Mouse (Mus musculus): ENCODE data around the gene Mettl7b.

Mettl7b gene

DNA sequence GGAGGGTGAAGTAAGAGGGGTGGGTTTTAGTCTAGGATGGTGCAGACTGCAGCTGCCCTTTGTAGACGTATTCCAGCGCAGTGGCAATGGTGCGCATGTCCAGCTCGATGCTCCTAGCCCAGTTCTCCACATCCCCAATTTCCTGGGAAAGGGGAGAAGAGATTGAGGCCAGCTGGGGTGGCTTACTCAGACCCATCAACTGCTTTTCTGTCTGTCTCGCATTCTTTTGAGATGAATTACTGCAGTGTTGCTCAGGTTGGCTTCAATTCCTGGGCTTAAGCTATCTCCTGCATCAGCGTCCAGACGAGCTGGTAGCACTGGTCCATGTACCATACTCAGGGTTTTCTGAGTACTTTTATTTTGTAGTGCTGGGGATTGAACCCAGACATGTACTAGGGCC is 40.8 kb downstream of the Mettl7b start:
- in situ Hi-C loops (cut with MboI, MseI): loop anchor here (5.0 to 25.0 kb wide), 2 partner anchors 62 to 1883 kb away; partner anchors contain the start of genes Cyp27b1, Eef1akmt3, Mettl1 and Tsfm

DNA sequence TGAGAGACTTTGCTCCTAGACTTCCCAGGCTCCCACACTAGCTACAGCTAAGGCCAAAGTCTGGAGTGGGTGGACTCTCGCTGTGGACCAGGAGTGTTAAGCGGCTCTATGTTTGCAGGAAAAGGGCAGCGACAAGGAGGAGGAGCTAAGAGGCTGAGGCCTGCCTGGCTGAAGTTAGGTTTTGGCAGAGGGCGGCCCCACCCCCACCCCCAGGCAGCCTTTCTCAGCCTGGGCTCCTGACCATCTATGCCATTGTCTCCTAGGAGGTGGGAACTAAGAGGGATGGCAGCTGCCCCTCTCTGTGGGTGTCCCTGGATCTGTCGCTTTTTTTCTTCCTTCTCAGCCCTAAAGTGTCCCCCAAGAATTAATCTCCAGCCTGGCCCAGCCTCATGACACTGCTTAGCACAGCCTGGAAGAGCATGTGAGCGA is 41.6 kb downstream of the Mettl7b start:
- in situ Hi-C loops (cut with MboI, MseI): loop anchor here (5.0 to 25.0 kb wide), 2 partner anchors 63 to 1882 kb away; partner anchors contain the start of genes Cyp27b1, Eef1akmt3, Mettl1 and Tsfm

- in situ Hi-C loops (cut with MboI, MseI): loop anchor here (5.0 to 25.0 kb wide), 2 partner anchors 64 to 1881 kb away; partner anchors contain the start of genes Cyp27b1, Eef1akmt3, Mettl1 and Tsfm
Measured at GRCm38 (mm10) chr10:128918246-128918645, 42.5 kb downstream of the Mettl7b start.

DNA sequence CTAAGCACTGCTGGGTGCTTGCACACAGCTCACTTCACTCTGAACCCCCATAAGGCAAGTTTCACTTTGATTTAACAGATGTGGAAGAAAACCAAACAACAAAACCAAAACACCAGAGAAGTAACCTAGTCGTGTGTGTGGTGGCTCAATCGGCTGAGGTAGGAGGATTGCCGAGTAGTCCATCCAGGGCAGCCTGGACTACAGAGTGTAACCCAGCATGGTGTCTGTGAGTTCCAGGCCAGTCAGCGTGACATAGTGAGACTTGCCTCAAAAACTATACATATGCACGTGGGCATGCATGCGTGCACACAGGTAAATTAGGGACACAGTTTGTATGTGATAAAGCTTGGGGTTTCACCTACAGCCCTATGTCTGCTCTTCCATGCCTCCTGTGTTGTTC is 43.4 kb downstream of the Mettl7b start:
- in situ Hi-C loops (cut with MboI, MseI): loop anchor here (5.0 to 25.0 kb wide), 2 partner anchors 65 to 1880 kb away; partner anchors contain the start of genes Cyp27b1, Eef1akmt3, Mettl1 and Tsfm

- in situ Hi-C loops (cut with MboI, MseI): loop anchor here (5.0 to 25.0 kb wide), 2 partner anchors 66 to 1879 kb away; partner anchors contain the start of genes Cyp27b1, Eef1akmt3, Mettl1 and Tsfm
Measured at GRCm38 (mm10) chr10:128916665-128917064, 44.1 kb downstream of the Mettl7b start.

DNA sequence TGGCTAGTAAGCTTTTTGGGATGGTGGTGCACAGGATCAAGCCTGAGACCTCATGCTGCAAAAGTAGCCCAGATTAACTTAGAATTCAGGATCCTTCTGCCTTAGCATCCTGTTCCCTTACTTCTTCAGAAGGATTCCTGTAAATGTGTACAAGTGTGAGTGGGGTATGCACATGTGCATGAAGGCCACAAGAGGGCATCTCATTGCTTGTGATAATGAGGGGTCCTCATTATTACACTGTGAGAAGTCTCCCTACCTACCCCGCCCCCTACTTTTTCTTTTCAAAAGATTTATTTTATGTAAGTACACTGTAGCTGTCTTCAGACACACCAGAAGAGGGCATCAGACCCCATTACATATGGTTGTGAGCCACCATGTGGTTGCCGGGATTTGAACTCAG is 45.2 kb downstream of the Mettl7b start:
- in situ Hi-C loops (cut with MboI, MseI): loop anchor here (5.0 to 25.0 kb wide), 2 partner anchors 67 to 1878 kb away; partner anchors contain the start of genes Cyp27b1, Eef1akmt3, Mettl1 and Tsfm

DNA sequence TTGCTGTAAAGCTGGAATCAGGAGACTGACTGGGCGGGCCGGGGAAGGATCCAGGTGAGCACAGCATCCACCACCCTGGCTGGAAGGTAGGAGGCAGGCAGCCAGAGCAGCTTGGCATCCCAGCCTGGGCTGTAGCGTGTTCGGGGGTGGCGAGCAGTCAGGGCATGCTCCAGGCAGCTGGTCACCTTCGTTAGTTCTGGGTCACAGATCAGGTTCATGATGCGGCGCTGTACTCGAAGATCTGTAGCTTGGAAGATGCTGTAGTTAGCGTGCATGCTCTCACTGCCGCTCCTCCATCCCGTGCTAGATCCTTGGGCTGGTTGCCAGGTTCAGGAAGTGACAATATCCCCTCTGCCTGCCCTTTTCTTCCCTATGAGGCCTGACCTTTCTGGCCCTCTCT is 47.1 kb downstream of the Mettl7b start:
- in situ Hi-C loops (cut with MboI, MseI): loop anchor here (25.0 kb wide), 1 partner anchor 1876 kb away; the partner anchor contains the start of genes Cyp27b1, Eef1akmt3, Mettl1 and Tsfm

- in situ Hi-C loops (cut with MboI, MseI): loop anchor here (25.0 kb wide), 1 partner anchor 1876 kb away; the partner anchor contains the start of genes Cyp27b1, Eef1akmt3, Mettl1 and Tsfm
Measured at GRCm38 (mm10) chr10:128913219-128913618, 47.6 kb downstream of the Mettl7b start.

DNA sequence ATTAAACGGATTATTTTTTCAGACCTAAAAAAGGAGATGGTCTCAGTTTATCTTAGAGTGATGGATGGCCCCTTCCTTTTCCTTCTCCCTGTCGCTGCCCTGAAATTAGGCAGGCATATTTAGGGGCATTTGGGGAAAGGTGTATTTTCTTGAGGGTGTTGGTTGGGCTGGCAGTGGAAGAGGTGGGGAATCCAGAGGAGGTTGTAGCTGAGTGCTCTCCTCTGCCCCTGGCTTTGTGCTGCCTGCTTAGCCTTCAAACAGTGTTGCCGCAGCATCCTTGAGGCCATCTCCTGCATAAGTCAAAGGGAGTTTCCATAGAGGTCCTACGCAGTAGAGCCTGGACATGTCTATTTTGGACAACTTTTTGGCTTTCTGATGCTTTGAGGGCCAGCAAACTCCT is 48.0 kb downstream of the Mettl7b start:
- in situ Hi-C loops (cut with MboI, MseI): loop anchor here (25.0 kb wide), 1 partner anchor 1875 kb away; the partner anchor contains the start of genes Cyp27b1, Eef1akmt3, Mettl1 and Tsfm

DNA sequence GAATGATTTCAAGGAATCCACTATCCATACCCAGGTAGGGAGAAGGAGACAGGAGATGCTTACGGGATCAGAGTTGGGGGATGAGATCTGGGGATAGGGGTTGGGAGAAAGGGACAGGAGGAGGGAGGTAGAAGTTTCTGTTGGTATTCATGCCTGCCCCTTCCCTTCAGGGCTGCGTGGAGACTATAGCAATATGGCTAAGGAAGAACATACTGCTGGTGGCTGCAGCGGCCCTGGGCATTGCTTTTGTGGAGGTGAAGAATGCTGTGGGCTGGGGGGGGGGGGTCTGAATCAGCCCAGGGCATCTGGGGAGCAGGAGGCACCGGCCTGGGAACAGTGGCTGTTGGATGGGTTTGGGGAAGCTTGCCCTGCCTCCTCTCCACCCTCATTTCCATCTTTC is 48.5 kb downstream of the Mettl7b start:
- in situ Hi-C loops (cut with MboI, MseI): loop anchor here (25.0 kb wide), 1 partner anchor 1875 kb away; the partner anchor contains the start of genes Cyp27b1, Eef1akmt3, Mettl1 and Tsfm

DNA sequence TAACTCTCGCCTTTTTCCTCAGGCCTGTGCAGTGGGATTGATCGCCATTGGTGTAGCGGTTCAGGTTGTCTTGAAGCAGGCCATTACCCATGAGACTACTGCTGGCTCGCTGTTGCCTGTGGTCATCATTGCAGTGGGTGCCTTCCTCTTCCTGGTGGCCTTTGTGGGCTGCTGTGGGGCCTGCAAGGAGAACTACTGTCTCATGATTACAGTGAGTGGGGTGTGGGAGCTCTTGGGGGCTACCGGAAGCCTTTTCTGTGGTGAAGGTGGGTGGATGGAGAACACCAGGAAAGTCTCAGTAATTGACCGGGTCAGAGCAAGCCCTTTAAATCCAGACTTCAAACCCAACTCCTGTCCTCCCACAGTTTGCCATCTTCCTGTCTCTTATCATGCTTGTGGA is 49.4 kb downstream of the Mettl7b start:
- in situ Hi-C loops (cut with MboI, MseI): loop anchor here (25.0 kb wide), 1 partner anchor 1874 kb away; the partner anchor contains the start of genes Cyp27b1, Eef1akmt3, Mettl1 and Tsfm

- in situ Hi-C loops (cut with MboI, MseI): loop anchor here (25.0 kb wide), 1 partner anchor 1873 kb away; the partner anchor contains the start of genes Cyp27b1, Eef1akmt3, Mettl1 and Tsfm
Measured at GRCm38 (mm10) chr10:128910066-128910841, 50.5 kb downstream of the Mettl7b start.

GRCm38 (mm10) chr10:128909567-128910028 is 51.2 kb downstream of the Mettl7b start:
- in situ Hi-C loops (cut with MboI, MseI): loop anchor here (25.0 kb wide), 1 partner anchor 1872 kb away; the partner anchor contains the start of genes Cyp27b1, Eef1akmt3, Mettl1 and Tsfm

DNA sequence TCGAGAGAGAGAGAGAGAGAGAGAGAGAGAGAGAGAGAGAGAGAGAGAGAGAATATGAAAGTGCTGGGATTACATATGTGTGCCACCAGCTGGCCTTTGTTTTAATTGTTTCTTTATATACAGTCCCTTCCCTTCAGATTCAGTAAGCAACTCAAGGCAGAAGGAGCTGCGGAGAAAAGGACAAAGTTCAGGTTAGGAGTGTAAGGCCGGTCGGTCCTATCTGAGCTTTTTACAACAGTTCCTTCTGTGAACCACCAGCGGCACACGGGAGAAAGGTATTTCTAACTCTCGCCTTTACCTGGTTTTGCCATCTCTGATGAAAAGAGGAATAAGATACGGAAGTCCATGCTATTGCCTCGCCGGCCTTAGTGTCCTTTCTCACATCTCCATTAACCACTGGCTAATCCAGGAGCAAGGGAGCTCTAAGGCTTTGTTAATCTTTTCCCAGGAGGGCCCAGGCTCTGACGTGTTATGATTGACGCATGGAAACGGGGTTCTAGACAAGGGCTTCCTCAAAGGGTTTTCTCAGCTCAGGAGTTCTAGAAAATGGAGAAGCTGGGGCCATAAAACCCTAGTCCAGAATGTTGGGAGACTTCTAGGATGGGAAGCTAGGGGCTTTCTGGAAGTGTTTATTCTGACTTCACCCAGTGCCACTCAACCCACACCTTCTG is 51.9 kb downstream of the Mettl7b start:
- in situ Hi-C loops (cut with MboI, MseI): loop anchor here (25.0 kb wide), 1 partner anchor 1872 kb away; the partner anchor contains the start of genes Cyp27b1, Eef1akmt3, Mettl1 and Tsfm
